Mouse (Mus musculus): ENCODE measurements around the gene Pcbp3. TPM values are rescaled to one million over a fixed set of nuclear protein-coding genes. Genes with fewer than 3 reads are reported as not detected.
A peak's percentile ranks its signal among the peaks of the same experiment; 100 is the strongest.

Pcbp3 gene
- total and polyA plus RNA-seq, 3 experiments, result 3.8 to 4.9 (median 3.8) TPM

DNA sequence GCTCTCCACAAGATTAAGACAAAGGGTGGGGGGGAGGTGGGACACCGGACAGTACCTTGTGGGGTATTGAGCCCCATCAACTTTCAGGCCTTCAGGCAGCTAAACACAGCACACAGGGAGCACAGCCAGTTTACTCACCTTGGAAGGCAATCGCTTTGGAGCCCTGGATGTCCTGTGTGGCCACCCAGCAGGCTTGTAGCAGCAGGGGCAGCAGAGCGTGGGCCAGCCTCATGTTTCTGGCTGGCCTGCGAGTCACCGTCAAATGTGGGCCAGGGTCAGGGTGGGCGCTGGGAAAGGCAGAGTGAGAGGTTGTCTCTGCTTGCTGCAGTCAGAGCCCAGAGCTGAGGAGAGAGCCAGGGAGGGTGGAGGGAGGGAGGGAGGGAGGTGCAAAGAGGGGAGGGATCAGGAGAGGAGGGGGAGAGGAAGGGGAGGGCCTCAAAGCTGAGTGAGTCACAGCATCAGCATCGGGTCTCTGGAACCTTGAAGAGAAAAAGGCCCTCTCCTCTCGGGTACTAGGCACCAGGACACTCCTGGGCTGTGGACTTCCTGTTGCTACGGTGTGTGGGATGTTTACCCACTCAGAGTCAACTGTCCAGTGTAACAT is 235.9 kb downstream of the Pcbp3 start, which contains the start of gene Col6a1:
TSS of gene Col6a1 (minus strand) at position 487 of the 604 bp plus-strand sequence.
- Histone ChIP-seq H3K27me3 (ENCODE audit: control insufficient read depth, insufficient read depth, low read length) (no peaks in the 10 kb centered on the region), H3K36me3 (ENCODE audit: control insufficient read depth, insufficient read depth, low read length) (no peaks in the 10 kb centered on the region), H3K79me2 (replicated peaks; ENCODE audit: control insufficient read depth, insufficient read depth, low read length) (no peaks in the 10 kb centered on the region), H3K9ac (ENCODE audit: low read depth, low read length) (peak within 1 kb of the TSS; percentile 57), H3K4me3 (peak within 1 kb of the TSS; percentile 48), H3K4me1 (ENCODE audit: control insufficient read depth, insufficient read depth, low read length) (peaks cover 6% of the 10 kb centered on the region), H3K27ac (peak within 1 kb of the TSS; percentile 76)
- intact Hi-C loops (cut with DNase I), result no loop called here
- peak; percentile 47 to 57 for DNase-seq
- TF ChIP-seq EP300 (IDR thresholded peaks at IDR 0.05; ENCODE audit: insufficient read depth, low read depth, low read length), result no peak
- TF ChIP-seq POLR2A (IDR thresholded peaks at IDR 0.05; ENCODE audit: insufficient read depth, low read depth, low read length), result no peak; the same call in none of the 2 replicates
- TF ChIP-seq CTCF (IDR thresholded peaks at IDR 0.05), result no peak
- 36% methylated on average over 9 of the region's 9 CpGs for WGBS

- 76% methylated on average over 2 of the region's 2 CpGs for WGBS
- Histone ChIP-seq H3K27ac (peak overlapping the region; percentile 76), H3K36me3 (ENCODE audit: control insufficient read depth, insufficient read depth, low read length) (no peaks in the 10 kb centered on the region), H3K4me3 (peak overlapping the region; percentile 48), H3K79me2 (replicated peaks; ENCODE audit: control insufficient read depth, insufficient read depth, low read length) (no peaks in the 10 kb centered on the region), H3K9ac (ENCODE audit: low read depth, low read length) (peak overlapping the region; percentile 20; the same call in 1 of the 2 replicates), H3K27me3 (ENCODE audit: control insufficient read depth, insufficient read depth, low read length) (no peaks in the 10 kb centered on the region), H3K4me1 (ENCODE audit: control insufficient read depth, insufficient read depth, low read length) (0 out of 2 replicates have a peak, but pooled peaks cover 2% of the 10 kb centered on the region)
- DNase-seq, result peak; percentile 3 to 26
- no peak for TF ChIP-seq CTCF (IDR thresholded peaks at IDR 0.05)
- TF ChIP-seq POLR2A (IDR thresholded peaks at IDR 0.05; ENCODE audit: insufficient read depth, low read depth, low read length), result no peak
- TF ChIP-seq EP300 (IDR thresholded peaks at IDR 0.05; ENCODE audit: insufficient read depth, low read depth, low read length), result no peak
- intact Hi-C loops (cut with DNase I), result no loop called here
Observed at GRCm38 (mm10) chr10:76725097-76725496, 236.6 kb downstream of the Pcbp3 start.

DNA sequence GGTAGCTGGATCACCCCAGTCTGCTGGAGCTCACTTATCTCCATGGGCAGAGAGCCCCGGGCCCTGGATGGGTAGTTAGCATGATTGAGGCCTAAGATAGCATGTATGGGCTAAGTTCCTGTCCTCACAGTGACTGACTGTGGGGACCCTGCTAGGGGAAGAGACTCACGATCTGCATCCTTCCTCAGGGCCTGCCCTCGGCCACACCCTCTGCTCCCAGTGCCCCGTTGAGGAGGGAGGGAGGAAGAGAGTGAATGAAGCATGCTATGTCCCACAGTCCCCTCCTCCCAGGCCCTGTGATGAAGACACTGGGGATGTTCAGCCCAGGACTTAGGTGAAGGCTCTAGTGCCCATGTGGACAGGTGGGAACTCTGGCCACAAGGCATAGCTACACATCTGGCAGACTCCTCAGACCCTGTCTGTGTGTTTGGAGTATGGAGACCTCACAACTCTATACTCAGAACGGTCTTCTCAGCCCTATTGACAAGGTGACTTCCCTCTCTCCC is 237.4 kb downstream of the Pcbp3 start:
- TF ChIP-seq EP300 (IDR thresholded peaks at IDR 0.05; ENCODE audit: insufficient read depth, low read depth, low read length), result no peak
- TF ChIP-seq POLR2A (IDR thresholded peaks at IDR 0.05; ENCODE audit: insufficient read depth, low read depth, low read length), result no peak
- TF ChIP-seq CTCF (IDR thresholded peaks at IDR 0.05), result no peak
- H3K4me3 ChIP-seq, result 0 out of 2 replicates have a peak overlapping the region, but pooled peaks have one; percentile 16
- H3K36me3 ChIP-seq (ENCODE audit: control insufficient read depth, insufficient read depth, low read length), result no peaks in the 10 kb centered on the region
- WGBS, result 34% methylated on average over 5 of the region's 5 CpGs
- H3K79me2 ChIP-seq (replicated peaks; ENCODE audit: control insufficient read depth, insufficient read depth, low read length), result no peaks in the 10 kb centered on the region
- DNase-seq, result peak; percentile 14 to 19
- H3K27ac ChIP-seq, result no peak overlapping the region
- H3K27me3 ChIP-seq (ENCODE audit: control insufficient read depth, insufficient read depth, low read length), result no peaks in the 10 kb centered on the region
- intact Hi-C loops (cut with DNase I), result no loop called here
- H3K4me1 ChIP-seq (ENCODE audit: control insufficient read depth, insufficient read depth, low read length), result no peaks in the 10 kb centered on the region
- H3K9ac ChIP-seq (ENCODE audit: low read depth, low read length), result no peak overlapping the region

DNA sequence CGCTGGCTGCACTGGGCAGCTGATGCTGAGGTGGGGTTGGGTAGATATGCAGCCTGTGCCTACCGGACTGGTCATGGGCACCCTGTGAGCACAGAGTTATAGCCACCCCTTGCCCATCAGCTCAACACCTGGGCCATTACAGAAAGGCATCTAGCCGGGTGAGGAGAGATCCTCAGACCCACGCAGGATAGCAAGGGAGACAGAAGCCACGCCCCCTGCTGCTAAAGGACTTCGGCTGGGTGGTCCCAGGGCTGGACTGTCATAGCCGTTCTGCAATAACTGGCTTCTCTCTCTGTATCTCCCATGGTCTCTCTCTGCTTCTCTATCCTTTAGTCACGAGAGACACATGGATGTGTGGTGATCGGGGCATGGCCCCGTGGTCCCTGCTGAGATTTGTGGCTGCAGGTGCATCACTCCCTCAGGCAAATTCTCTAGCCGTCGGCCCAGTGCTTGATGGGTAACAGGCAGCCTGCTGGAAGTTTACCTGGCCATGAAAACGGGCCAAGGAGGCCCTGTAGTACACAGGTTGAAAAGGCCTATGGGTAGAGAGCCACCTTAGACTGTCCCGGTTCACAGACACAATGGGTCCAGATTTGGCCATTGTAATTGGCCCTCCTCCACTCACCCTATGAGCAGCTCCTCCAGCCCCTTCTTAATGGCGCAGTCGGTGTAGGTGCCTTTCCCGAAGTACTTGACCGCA is 238.8 kb downstream of the Pcbp3 start:
- Histone ChIP-seq H3K79me2 (replicated peaks; ENCODE audit: control insufficient read depth, insufficient read depth, low read length) (no peaks in the 10 kb centered on the region), H3K4me3 (no peak overlapping the region), H3K4me1 (ENCODE audit: control insufficient read depth, insufficient read depth, low read length) (no peaks in the 10 kb centered on the region), H3K9ac (ENCODE audit: low read depth, low read length) (no peak overlapping the region), H3K27me3 (ENCODE audit: control insufficient read depth, insufficient read depth, low read length) (no peaks in the 10 kb centered on the region), H3K36me3 (ENCODE audit: control insufficient read depth, insufficient read depth, low read length) (no peaks in the 10 kb centered on the region), H3K27ac (no peak overlapping the region)
- TF ChIP-seq EP300 (IDR thresholded peaks at IDR 0.05; ENCODE audit: insufficient read depth, low read depth, low read length), result no peak
- no peak for TF ChIP-seq CTCF (IDR thresholded peaks at IDR 0.05)
- TF ChIP-seq POLR2A (IDR thresholded peaks at IDR 0.05; ENCODE audit: insufficient read depth, low read depth, low read length), result no peak
- intact Hi-C loops (cut with DNase I), result no loop called here
- WGBS, result 84% methylated on average over 18 of the region's 18 CpGs
- peak in 1 of 2 experiments; percentile 2 for DNase-seq

- H3K27ac ChIP-seq, result no peak overlapping the region
- DNase-seq, result no peak
Observed at GRCm38 (mm10) chr10:76721746-76722145, 239.9 kb downstream of the Pcbp3 start.

More at GRCm38 (mm10) chr10:76721746-76722145, 239.9 kb downstream of the Pcbp3 start:
- TF ChIP-seq POLR2A (IDR thresholded peaks at IDR 0.05; ENCODE audit: insufficient read depth, low read depth, low read length) (no peak), EP300 (IDR thresholded peaks at IDR 0.05; ENCODE audit: insufficient read depth, low read depth, low read length) (no peak), CTCF (IDR thresholded peaks at IDR 0.05) (no peak)
- WGBS, result 91% methylated on average over 6 of the region's 6 CpGs
- no peaks in the 10 kb centered on the region for H3K36me3 ChIP-seq (ENCODE audit: control insufficient read depth, insufficient read depth, low read length)
- H3K4me1 ChIP-seq (ENCODE audit: control insufficient read depth, insufficient read depth, low read length), result no peaks in the 10 kb centered on the region
- no peaks in the 10 kb centered on the region for H3K79me2 ChIP-seq (replicated peaks; ENCODE audit: control insufficient read depth, insufficient read depth, low read length)
- no peak overlapping the region for H3K9ac ChIP-seq (ENCODE audit: low read depth, low read length)
- no peaks in the 10 kb centered on the region for H3K27me3 ChIP-seq (ENCODE audit: control insufficient read depth, insufficient read depth, low read length)
- no peak overlapping the region for H3K4me3 ChIP-seq
- intact Hi-C loops (cut with DNase I), result no loop called here

Measured in heart, adult 2 months (tissue).